Mouse (Mus musculus): ENCODE measurements around the gene Nab2.
"Not testable (repeated sequence)": the region's sequence is repeated elsewhere in the genome, so short reads cannot be mapped to it uniquely, and the experiment has no call there.

Nab2 gene

GRCm38 (mm10) chr10:127674046-127674655 is 5.8 kb upstream of the Nab2 start:
- in situ Hi-C loops (cut with MboI), result no loop called here

GRCm38 (mm10) chr10:127671276-127671675 is 2.9 kb upstream of the Nab2 start:
- in situ Hi-C loops (cut with MboI), result no loop called here

GRCm38 (mm10) chr10:127670185-127670584 is 1.8 kb upstream of the Nab2 start:
- in situ Hi-C loops (cut with MboI), result no loop called here

- in situ Hi-C loops (cut with MboI), result no loop called here
Measured at GRCm38 (mm10) chr10:127669170-127669569, 802 bp upstream of the Nab2 start.

GRCm38 (mm10) chr10:127667269-127668092 is 887 bp downstream of the Nab2 start:
- in situ Hi-C loops (cut with MboI), result no loop called here

GRCm38 (mm10) chr10:127666501-127667268 is 1.7 kb downstream of the Nab2 start, which contains the start of gene Nemp1:
Gene Nemp1, plus strand, starts transcription at chr10:127666901.
- in situ Hi-C loops (cut with MboI), result no loop called here

GRCm38 (mm10) chr10:127665366-127666181 is 2.8 kb downstream of the Nab2 start:
- in situ Hi-C loops (cut with MboI), result no loop called here

GRCm38 (mm10) chr10:127664891-127665290 is 3.5 kb downstream of the Nab2 start:
- in situ Hi-C loops (cut with MboI), result no loop called here

GRCm38 (mm10) chr10:127664166-127664565 is 4.2 kb downstream of the Nab2 start:
- in situ Hi-C loops (cut with MboI), result no loop called here

GRCm38 (mm10) chr10:127663590-127663989 is 4.8 kb downstream of the Nab2 start:
- in situ Hi-C loops (cut with MboI), result no loop called here

- in situ Hi-C loops (cut with MboI), result no loop called here
Measured at GRCm38 (mm10) chr10:127662666-127663253, 5.6 kb downstream of the Nab2 start.

GRCm38 (mm10) chr10:127661915-127662663 is 6.3 kb downstream of the Nab2 start:
- in situ Hi-C loops (cut with MboI), result no loop called here

- in situ Hi-C loops (cut with MboI), result no loop called here
Measured at GRCm38 (mm10) chr10:127661291-127661914, 7.0 kb downstream of the Nab2 start.

- in situ Hi-C loops (cut with MboI), result no loop called here
Measured at GRCm38 (mm10) chr10:127659551-127659950, 8.8 kb downstream of the Nab2 start.

GRCm38 (mm10) chr10:127658076-127658475 is 10.3 kb downstream of the Nab2 start:
- in situ Hi-C loops (cut with MboI), result no loop called here

- in situ Hi-C loops (cut with MboI), result not testable (repeated sequence)
Measured at GRCm38 (mm10) chr10:127657617-127658016, 10.8 kb downstream of the Nab2 start.

- in situ Hi-C loops (cut with MboI), result no loop called here
Measured at GRCm38 (mm10) chr10:127654970-127655579, 13.3 kb downstream of the Nab2 start.

GRCm38 (mm10) chr10:127652906-127653638 is 15.3 kb downstream of the Nab2 start:
- in situ Hi-C loops (cut with MboI), result no loop called here

- in situ Hi-C loops (cut with MboI), result loop anchor here (10.0 to 25.0 kb wide), 2 partner anchors 89 to 292 kb away; partner anchors contain the start of gene Zbtb39
Measured at GRCm38 (mm10) chr10:127645791-127646190, 22.6 kb downstream of the Nab2 start.
